Mouse (Mus musculus): ENCODE measurements around the gene B230104I21Rik. TPM values are rescaled to one million over a fixed set of nuclear protein-coding genes. Genes with fewer than 3 reads are reported as not detected.

B230104I21Rik gene
- total RNA-seq, 2 experiments from 2014 or later = not detected

DNA sequence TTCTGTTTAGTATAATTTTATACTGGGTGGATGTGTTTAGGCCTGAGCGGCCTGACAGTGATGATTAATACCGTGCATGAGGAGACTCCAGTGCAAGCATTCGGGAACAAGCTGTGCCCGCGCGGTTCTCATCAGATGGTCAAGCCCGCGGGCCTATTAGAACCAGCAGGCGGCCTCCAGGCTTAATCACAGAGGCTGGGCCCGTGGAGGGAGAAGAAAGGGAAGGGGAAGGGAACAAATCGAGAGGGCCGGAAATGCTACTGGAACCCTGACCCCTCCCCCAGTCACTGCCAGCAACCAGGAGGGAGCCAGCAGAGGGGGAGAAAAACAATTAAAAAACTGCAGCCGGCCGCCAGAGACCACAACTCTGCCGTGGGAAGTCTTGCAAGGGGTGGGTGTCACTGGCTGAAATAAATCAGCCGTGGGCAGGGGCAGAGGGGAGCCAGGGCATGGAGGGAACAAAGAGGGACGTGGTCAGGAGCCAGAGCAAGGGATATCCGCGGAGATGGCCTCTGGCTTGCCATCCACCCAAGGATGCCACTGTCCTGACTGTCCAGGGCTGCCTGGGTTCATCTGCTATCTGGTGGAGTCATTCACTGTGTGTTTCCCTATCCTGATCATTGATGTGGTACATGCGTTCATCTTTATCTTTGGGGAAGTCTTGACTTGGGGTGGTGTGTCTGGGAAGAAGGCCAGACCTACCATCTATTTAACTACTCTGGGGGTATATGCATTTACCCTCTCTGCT is 54.6 kb downstream of the B230104I21Rik start:
- intact Hi-C loops (cut with DNase I; ENCODE audit: low total_unique reads) = no loop called here
- no peak for DNase-seq

DNA sequence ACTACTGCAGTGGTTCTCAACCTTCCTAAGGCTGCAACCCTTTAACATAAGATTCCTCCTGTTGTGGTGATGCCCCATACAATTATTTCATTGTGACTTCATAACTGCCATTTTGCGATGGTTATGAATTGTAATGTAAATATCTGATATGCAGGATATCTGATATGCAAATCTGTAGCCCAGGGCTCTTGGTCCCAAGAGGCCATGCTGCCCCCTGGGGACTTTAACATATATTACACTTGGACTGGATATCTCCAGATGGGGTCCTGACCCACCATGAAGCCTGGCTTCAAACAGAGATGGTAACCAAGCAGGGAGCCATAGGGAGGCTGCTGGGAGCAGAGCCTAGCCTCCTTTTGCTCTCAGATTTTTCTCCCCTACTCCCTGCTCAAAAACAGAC is 56.7 kb downstream of the B230104I21Rik start:
- DNase-seq = no peak
- intact Hi-C loops (cut with DNase I; ENCODE audit: low total_unique reads) = no loop called here

DNA sequence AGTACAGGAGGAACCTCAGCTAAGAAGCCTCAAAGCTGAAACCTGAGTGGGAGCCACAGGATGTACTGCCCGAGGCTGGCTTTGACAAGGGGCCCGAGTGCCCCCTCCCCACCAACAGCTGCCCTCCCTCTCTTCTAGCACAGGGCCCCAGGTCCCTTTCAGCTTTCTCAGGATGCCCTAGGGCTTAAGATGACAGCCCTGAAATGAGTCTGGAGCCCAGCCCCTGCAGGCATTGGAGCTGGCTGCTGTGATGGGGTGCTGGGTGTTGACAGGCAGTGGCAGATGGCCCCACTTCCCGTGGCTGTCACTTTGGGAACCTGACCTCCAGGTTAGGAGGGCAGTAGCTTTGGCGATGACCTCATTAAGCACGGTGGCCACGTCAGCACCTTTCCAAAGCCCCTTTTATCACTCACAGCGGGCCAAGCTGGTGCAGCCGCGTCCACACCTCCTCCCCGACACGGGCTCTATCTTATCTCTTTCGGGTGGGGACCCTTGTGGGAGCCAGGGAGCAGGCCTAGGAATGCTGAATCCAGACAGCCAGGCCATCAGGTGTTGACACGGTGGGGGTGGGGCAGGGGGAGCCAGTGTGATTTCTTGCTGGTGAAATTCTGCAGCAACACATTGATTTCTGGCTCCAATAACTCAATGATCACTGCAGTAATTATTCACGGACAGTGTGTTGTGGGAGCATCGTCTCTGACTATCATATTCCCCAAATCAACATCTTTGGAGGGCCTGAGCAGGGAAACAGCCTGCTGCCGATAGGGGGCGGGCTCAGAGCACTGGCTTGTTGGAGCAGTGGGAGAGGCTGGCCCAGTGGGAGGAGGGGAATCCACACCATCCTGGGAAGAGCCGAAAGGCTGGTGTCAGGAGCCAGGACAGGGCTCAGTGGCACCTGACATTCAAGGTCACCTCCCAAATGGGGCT is 57.5 kb downstream of the B230104I21Rik start:
- intact Hi-C loops (cut with DNase I; ENCODE audit: low total_unique reads) = no loop called here
- peak; percentile 40 for DNase-seq

DNA sequence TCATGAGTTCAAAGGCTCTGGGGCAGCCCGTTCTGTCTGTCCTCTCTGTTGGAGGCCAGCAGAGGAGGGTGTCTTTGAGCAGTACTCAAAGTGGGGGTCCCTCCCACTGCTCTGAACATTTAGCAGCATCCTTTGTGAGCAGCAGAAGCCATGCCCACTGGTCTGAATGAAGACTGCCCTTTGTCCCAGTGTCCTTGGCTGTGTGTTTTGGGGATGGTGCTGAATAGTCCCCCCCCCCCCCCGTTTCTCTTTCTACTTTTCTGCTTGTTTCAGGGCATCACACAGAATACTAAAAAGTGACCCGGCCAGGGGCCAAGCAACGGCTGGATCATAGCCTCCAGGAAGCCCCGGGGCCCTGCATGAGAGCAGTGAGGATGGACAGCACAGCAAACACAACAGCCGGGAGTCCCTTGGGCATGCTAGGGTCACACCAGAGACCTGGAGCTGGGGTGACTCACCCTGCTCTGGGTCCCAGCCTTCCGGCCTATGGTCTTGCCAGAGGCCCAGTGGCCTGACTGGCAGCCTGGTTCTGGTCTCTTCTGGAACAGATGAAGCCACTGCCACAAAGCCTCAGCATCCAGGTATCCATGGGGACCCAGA is 58.3 kb downstream of the B230104I21Rik start:
- no peak for DNase-seq
- intact Hi-C loops (cut with DNase I; ENCODE audit: low total_unique reads) = no loop called here

DNA sequence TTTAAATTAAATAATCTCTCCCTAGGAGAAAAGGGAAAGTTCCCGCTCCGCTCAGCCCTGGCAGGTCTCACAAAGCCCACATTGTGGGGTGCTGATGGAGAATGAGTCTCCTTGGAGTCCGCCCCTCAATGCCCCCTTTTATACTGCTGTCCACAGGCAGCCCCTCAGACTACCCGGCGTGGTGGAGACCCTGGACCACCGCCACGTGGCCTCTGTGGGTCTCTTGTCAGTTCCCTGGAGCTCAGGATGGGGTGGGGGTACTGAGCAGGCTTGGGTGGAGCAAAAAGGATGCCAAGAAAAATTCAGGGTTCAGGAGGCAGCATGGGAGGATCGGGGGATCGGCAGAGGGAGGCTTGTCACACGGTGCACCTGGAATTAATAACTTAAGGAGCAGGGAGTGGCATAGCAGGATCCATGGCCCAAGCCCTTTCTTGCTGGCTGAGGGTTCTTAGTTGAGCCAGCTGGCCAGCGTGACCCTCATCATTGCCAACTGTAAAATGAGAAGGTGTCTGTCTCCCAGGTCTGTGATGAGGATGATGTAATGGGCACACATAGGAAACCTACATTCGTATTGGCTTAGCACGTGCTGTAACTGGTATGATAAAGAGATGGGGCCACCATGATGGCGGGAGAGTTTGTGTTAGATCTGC is 60.9 kb downstream of the B230104I21Rik start:
- DNase-seq = no peak
- intact Hi-C loops (cut with DNase I; ENCODE audit: low total_unique reads) = no loop called here

Other genes with a start within 250 kb of the B230104I21Rik start
- gene Trp73, start 195.9 kb upstream of the B230104I21Rik start, total RNA-seq (2021) = under 1 TPM in 1 of 2 experiments, not detected in 1; 0.10 TPM
- 1 to 10 TPM; 7.7 to 8.8 TPM for gene Wrap73, start 193.8 kb upstream of the B230104I21Rik start, total RNA-seq (2021)
- gene Tprgl, start 175.5 kb upstream of the B230104I21Rik start, total RNA-seq (2021) = 10 to 100 TPM; 81.7 to 84.5 TPM
- gene Megf6, start 165.4 kb upstream of the B230104I21Rik start, total RNA-seq (2021) = 1 to 10 TPM; 2.9 to 3.4 TPM
- 1 to 10 TPM in 1 of 2 experiments, under 1 TPM in 1; 0.75 to 1.1 TPM for gene Arhgef16, start 34.5 kb upstream of the B230104I21Rik start, total RNA-seq (2021)